Mouse (Mus musculus) kidney, adult 2 months (tissue): ENCODE measurements around the gene Nol10.

Experiments
- CTCF ChIP-seq: fragments of 200-500 bp; conservative IDR thresholded peaks from 2 replicates; pipeline ENCODE4 v1.5.1; 2011; ENCODE audit warnings: low read depth, mild to moderate bottlenecking, control low read depth, low read length, moderate library complexity, mixed read lengths; ENCODE audit not compliant: insufficient read depth, insufficient read length
- POLR2A ChIP-seq: fragments of 200-500 bp; IDR thresholded peaks from one replicate; pipeline ENCODE4 v1.6.1; 2011; ENCODE audit warnings: low read depth, low read length, control low read depth

GRCm38 (mm10) chr12:17411242-17411641 lies 63.0 kb downstream of the Nol10 start:
- TF ChIP-seq POLR2A (no peak), CTCF (no peak)
